Mouse (Mus musculus) lung, postnatal 14 days (tissue): ENCODE data around the gene Nnat.

Experiments used
- DNase-seq: peaks from one replicate; pipeline ENCODE4 v3.0.0; 2021

Gene Nnat

DNA sequence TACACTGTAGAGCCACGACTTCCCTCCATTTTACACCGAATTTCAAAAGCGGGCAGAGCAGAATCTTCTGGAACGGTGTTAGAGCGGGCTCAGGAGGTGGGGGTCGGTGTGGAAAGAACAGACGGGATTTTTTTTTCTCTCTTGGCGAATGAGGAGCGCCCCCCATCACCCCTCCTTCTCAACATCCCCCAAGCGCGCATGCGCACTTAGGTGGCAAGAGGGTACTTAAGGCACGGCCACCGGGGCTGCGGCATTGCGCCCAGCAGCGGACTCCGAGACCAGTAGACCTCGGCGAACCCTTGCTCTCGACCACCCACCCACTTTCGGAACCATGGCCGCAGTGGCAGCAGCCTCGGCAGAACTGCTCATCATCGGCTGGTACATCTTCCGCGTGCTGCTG, at the start of gene Nnat:
Nnat (plus strand) TSS at position 221 of the 400 bp plus-strand sequence.
- DNase-seq, result peak; percentile 19

DNA sequence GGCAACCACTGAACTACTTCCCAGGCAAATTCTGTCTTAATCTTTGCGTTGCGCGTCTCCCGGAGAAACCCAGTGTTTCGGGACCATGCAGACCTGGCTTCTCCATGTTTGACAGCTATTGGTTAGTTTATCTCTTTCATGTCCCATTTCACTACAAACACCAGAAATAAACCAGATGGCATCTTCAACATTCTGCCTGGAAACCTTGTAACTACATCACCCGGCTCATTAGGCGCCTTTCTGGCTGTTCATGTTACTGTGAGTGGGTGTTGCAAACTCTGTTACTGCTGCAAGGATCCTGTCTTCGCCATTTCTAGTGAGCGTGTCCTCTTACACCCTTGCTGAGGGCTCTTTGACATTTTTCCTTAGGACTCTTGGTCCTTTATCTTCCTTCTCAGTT, 47.0 kb upstream of the Nnat start:
- no peak for DNase-seq

DNA sequence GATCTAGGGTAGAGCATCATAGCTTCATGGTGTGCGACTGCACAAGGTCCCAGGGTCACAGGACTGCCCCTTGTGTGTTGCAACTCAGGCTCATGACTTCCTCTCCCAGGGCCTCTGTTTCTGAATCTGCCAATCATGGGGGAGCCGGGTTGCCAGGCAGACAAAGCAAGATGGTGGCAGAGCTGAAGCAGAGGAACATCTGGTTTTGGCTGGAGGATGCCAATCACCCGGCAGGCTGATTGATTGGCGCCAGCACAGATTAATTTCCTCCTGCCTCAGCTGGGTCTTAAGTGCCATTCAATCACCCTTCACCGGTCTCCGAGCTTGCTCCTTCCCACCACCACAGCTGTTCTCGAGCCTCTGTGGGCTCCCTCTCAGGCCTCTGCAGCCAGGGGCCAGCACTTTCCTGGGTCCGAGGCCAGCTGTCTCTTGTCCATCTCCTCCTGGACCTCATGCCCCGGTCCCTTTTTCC, 46.1 kb upstream of the Nnat start:
- DNase-seq, result no peak

DNA sequence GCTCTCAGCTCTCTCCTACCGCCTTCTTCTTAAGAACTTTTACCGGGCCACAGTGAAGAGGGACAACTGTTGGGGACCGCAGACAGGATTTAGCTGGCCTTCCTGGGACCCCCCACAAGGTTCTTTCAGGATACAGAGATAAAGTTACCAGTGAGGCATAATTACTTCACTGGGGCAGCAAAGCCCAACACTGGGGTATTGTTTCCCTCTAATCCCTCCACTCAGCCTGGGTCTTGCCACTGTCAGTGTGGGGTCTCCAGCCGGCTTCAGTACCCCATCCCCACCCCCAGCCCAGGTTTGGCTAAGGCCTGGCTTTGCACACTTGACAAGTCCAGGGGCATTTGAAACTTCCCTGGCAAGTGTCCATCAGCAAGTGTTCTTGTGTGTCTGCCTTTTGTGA, 45.5 kb upstream of the Nnat start:
- no peak for DNase-seq

DNA sequence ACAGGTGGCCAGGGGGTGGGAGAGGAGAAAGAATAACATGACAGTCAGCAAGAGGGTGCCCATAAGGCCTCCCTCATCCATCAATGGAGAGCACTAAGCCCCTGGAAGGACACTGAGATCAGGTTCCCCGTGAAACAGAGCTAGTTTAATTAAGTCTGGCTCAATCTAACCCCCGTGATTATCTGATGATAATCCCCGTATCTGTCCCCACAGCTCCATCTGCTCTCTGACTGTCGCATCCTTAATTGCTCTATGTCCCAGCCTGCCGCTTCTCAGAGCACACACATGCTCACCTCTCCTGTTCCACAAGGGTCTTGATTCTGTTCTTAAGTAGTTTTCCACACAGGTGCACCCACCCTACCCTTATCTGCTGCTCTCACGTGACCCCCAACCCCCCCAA, 42.4 kb upstream of the Nnat start:
- no peak for DNase-seq

DNA sequence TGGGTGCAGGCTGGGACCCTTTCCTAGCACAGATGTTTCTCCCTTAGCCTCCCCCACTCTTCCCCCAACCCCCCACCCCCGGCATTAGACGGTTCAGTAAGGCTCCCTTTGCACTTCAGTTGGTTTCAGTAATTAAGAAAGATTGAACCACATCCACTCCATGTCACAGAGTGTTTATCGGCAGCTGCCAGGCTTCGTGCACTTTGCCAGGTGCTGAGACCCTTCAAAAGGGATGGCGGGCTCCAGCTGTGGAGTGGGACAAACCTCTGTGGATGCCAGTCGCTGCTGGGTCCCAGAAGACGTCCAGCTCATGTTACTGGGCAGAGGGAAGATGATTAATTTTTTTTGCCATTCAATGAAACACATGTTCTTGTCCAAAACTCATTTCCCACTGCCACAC, 41.4 kb upstream of the Nnat start:
- DNase-seq, result no peak

DNA sequence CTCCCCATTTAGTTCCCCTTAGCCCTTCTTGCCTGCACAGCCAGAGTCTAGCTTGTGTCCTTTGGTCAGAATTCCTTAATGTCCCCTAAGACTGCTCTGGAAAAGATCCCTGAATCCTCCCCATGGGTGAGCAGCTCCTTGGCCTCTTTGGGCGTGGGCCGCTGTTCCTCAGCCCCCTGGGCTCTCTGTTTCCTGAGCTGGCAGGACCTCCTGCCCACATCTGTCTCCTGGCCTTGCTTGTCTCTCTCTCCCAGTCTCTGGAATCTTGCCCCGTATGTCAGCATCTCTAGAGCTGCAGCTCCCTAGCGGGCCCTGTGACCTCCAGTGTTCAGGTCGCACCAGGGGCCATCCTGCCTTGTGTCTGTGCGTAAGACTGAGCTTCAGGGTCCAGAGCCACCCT, 40.4 kb upstream of the Nnat start:
- DNase-seq, result no peak

DNA sequence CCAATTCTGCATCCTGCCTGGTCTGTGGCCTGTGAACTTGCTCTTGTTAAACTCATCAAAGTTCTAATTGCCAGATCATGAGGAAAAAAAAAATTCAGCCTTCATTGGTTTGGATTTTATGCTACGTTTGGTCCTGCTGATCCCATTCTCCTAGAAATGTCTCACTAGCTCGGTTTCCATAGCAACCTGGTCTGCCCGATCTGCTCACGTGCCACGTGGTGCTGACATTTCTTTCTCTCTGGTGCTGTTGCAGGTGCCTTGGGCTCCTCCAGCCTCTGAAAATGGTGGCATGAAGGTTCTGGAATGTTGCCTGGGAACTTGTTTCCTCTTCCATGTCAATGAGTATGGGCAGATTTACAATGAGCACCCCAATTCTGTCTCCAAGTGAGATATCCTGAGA, 39.4 kb upstream of the Nnat start:
- DNase-seq, result no peak

DNA sequence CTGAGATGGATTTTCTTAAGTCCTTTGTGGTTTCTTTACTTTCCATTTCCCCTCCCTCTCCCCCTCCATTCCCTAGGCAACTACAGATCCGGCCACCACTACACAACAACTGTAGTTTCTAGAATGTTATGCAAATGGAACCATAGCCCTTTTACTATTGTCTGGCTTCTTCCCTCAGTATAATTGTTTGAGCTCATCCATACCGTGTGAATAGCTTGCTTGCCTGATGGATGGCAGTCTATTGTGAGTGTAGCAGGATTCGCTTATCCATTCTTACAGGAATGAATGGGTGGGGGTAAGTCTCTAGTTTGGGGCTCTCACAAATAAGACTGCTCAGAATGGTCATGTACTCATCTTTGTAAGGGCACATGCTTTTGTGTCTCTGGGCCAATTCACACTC, 37.3 kb upstream of the Nnat start:
- no peak for DNase-seq

DNA sequence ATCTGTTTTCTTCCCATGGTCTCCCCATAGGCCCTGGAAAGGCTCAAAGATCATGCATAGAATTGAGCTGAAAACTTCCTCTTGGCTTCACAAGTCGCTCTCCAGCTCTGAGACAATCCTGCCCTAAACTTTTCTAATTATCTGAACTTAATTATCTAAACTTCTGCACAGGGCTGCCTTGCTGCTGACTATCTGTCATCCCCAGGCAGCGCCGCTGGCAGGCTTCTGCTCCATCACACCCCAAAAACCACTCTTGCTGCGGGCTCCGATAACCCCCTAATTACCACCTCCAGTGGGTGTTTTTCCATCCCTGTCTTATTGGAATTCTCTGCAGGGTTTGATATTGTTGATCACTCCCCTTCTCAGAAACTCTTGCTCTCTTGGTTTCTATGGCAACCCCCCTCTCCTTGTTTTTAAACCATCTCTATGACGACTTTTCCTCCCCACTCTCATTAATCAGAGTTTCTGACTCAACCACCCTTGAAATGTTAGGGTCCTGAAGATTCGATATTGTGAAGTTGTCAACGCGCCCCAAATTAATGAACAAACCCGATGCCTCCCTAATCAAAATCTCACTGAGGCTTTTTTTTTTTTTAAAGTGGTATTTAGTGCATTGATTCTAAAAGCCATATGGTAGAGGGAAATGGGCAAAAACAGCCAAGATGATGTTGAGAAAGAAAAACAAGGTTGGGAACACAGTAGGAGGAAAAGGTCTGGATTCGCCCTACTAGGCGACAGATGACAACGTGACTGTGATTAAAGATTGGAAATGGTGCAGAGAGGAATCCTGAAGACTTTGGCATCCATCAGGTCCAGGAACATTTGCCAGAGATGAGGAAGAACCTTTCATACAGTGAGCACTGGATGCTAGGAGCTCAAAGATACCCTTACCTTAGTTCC, 29.6 kb upstream of the Nnat start:
- DNase-seq, result no peak

DNA sequence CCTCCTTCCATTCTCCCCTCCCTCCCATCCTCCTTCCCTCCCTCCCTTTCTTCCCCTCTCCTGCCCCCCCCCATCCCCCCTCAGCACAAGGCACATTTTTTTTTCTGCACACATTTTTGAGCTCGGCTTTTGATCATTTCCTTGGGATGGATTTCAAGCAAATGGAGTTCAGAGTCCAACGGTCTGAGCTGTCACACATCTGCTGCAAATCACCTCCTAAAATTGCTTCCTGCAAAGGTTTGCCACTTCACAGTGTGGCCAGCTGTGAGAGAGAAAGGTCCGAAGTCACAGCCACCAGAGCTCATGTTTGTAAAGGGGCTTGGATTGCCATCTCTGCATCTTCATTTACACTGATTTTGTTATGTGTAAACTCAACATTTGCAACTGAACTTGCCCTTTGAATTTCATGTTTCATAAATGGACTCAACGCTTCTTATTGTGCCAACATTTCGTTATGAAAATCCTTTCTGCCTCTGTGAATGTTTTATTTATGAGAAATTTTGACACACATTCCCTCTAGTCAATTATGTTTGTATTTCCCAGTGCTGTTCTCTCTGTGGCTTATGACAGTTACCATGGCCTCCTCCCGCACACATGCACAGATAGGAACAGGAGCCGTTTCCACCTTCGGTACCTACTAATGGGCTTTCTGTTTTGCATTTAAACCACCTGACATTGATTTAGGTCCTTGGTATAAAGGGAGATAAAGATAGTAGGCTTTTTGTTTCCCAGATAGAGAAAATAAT, 28.0 kb upstream of the Nnat start:
- no peak for DNase-seq

DNA sequence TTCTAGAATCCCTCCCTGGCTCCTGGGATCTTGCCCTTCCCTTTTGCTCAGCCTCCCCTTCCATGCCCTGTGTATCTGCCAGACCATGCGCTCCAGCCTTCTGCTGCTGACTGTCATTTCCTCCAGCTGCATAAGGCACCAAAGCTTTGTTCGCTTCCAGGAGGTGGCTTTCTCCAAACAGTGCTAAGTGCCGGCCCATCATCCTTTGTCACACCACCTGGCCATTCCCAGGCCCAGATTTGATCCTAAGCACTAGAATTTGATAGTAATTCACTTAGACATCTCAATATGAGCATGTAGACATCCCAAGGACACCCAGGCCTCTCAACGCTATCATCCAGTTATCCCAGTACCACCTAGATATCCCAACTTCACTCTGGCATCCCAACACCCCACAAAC, 25.7 kb upstream of the Nnat start:
- no peak for DNase-seq

DNA sequence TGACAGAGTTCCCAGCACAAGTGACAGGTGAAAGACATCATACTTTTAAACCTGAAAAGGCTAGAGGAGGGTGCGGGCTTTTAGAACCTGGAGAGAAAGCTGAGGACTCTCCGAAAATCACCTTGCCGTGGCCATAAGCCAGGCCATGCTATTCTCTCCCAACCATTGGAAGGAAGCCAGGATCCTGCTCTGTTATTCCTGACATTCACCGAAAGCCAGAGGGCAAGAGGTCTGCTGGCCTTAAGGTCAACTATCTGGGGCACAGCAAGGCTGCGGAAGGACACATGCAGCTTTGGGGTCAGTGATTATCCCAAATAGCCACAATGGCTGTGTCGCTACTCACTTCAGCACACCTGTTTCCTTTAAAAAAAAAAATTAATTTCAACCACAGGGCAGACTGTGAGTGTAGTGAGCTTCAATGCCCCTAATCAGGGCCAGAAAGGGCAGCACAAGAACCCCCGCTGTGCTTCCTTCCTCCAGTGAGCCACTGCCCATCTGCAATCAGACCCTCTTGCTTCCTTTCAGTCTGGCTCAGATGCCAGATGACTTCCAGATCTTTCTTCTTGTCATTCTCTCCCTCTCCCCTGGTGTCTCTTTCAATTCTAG, 23.3 kb upstream of the Nnat start:
- DNase-seq, result no peak

DNA sequence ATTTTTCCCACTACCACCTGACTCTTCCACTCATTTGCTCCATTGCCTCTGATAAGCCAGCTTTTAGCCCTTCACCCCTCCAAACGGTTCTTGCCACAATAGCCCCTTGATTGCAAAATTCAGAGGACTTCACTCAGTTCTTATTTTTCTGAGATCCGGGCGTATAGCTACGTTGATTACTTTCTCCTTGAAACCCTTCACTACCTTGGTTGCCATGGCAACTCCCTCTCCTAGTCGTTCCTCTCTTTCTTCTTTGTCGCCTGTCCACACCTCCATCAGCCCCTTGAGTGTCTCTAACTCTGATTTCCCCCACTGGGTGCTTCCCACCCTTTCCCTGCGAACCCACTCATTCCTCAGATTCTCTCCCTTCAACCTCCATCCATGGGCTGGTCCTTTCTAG, 22.8 kb upstream of the Nnat start:
- DNase-seq, result peak; percentile 24

DNA sequence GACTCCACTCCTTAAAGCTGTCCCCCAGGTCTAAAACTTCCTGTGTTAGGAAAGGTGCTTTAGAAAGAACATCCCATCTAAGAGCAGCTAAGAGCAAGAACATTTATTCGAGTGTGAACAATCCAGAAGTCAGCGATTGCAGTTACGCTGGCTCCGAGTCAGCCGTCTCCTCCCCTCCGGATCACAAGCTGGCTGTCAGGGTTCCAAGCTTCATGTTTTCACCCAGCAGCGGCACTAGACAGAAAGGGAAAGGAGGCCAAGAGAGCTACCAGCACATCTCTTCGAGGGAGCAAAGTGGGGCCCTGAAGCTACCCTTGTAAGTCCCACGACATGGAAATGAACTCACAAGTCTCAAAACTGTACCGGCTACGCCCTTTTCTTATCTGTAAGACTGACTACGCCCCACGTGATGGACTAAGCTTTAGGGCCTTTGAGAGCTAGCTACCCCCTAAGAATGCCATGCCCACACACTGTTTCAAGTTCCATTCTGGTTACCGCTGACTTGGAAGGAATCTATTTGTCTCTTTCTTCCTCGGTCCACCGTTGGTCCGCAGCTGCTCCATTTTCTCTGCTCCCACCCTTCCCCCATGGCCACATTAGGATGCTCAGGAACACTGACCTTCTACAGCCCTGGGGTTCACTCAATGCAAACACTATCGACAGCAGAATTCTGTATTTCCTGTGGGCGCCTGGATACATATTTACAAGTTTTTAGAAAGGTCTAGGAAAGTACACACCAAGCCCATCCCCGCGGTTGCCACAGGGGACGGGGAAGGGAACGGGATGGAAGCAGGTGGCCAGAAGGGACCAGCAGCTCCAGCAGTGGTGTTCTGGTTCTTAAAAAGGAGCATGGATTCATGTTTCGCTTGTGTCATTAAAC, 19.6 kb upstream of the Nnat start:
- DNase-seq, result peak; percentile 73

DNA sequence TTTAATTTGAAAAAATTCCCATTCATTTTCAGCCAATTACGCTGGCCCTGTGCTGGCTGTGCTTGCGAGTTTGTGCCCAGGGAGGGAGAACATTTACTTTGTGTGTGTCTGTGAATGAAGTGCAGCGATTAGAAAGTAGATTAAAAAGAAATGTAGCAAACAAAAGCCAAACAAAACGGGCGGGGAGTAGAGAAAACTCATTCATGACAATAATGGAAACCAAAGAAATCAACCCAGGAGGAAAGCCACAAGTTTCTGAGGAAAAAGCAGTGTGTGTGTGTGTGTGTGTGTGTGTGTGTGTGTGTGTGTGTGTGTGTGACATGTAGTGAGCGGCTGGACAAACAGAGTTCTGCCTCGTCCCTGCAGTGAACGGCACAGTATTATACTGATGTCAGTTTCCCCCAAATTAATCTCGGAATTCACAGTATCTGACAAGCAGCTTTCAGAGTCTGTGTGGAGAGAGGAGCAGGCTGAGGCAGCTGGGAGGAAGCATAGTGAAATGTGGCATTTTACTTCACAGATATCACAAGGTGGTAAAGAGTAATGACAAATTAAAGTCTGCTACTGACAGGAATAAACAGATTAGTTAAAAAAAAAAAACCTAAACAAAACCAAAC, 18.8 kb upstream of the Nnat start:
- DNase-seq, result no peak

DNA sequence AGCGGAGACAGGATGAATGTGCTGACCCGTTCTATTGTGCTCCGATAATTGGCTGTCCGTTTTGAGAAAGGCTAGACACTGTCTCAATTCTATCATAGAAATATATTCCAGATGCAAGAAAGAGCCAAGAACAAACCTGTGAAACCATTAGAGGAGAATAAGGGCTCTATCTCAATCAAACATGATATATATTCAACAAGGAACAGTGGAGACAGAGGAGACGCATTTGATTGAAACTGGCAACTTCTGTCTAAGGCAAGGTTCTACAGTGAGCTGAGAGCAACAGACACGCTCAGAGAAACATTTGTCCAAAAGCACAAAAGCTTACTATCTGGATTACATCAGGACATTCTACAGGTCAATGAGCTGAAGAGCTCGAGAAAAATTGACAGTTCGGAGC, 18.2 kb upstream of the Nnat start:
- no peak for DNase-seq

DNA sequence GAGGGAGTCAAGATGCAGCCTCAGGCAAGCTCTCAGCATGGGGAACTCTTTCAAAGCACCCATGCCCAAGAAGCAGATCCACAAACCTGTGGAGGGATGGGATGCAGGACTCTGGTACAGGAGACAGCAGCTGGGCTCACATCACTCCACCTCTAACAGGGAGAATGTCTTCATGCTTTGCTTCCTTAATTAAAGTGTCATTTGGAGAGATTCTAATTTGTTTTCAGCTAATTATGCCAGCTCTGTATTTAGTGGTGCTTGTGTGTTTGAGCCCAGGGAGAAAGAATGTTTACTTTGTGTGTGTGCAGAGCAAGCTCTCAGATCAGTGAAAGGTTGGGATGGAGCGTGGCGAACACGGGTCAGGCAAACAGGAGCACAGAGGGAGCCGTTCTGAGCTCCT, 17.5 kb upstream of the Nnat start:
- no peak for DNase-seq

DNA sequence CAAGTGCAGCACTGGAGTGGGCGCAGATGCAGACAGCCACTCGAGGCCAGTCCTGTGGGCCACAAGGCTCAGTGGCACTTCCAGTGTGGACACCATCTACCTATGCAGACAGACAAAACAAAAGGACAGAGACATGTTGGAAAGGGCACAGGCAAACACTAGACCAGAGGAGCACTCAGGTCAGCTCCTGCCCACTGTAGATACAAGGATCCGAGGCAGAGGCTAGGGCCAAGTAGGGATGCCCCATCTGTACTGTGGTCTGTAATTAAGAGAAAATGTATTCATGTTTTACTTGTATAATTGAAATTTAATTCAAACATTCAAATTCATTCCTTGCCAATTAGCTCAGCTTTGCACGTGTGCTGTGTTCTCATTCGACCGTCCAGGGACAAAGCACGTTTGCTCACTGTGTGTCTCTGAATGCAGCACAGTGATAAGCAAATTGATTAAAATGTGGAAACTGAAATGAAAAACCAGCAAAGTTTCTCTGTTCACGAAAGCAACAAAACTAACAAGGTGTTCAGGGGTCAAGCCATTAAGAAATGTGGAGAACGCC, 15.5 kb upstream of the Nnat start:
- no peak for DNase-seq

DNA sequence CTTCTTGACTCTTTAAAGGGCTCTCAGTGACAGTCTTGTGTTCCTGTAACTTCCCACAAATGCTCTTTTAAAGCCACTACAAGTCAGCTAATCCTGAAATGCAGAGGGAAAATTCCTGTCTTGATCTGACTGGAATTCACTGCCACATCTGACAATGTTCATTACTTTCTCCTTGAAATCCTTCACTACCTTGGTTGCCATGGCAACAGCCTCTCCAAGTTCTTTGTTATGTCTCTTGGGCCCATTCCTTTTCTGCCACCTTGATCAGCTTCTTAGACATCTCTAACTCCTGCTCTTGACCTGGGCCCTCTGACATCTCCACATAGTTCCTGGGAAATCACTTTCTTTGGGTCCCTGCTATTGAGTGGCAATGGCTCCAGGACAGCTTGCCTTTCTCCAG, 13.2 kb upstream of the Nnat start:
- no peak for DNase-seq

DNA sequence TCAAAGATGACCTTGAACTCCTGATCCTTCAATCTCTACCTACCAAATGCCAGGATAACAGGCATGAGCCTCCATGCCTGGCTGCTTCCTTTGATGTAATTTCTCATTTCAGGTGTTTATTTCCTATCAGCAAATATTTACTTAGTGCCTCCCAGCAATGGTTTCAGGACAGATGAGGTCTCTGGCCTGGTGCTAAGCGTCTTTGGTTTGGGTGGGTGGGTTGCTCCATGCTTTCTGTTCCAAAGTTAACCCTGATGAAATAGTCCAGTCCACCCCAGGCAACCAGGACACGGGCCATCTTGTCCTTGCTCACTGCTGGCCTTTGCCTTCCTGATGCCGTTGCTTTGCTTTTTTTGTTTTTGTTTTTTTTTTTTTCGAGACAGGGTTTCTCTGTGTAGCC, 9.6 kb upstream of the Nnat start:
- no peak for DNase-seq
